Mouse (Mus musculus): ENCODE results near the gene Sucla2.

GRCm38 (mm10) chr14:73509765-73510423 is 15.2 kb upstream of the Sucla2 start, which contains the start of gene Med4:
- TF ChIP-seq EP300 (IDR thresholded peaks at IDR 0.05; ENCODE audit: low read depth) (0 out of 2 replicates have a peak, but pooled peaks have one; percentile 14), CTCF (IDR thresholded peaks at IDR 0.05; ENCODE audit: low read depth) (peak; percentile 100)

Data from liver, embryonic 14.5 days (tissue).